Mouse (Mus musculus): ENCODE results near the gene Nek5.

- no peak for TF ChIP-seq POLR2A (IDR thresholded peaks at IDR 0.05; ENCODE audit: extremely low read depth, insufficient read depth, low read length)
- TF ChIP-seq CTCF (IDR thresholded peaks at IDR 0.05; ENCODE audit: low read depth, low read length), result no peak
Measured at GRCm38 (mm10) chr8:22148367-22148740, 23.5 kb upstream of the Nek5 start.
